Mouse (Mus musculus) lung, postnatal 0 days (tissue): ENCODE measurements around the gene Uroc1. TPM values are rescaled to one million over a fixed set of nuclear protein-coding genes. Genes with fewer than 3 reads are reported as not detected.

Experiments
- ATAC-seq: fragments of 200-750 bp; cut with Nextera tagmentation; 2 replicates; pipeline ENCODE4 v1.8.0; 2017; ENCODE audit warnings: moderate library complexity
- DNase-seq: peaks from one replicate; pipeline ENCODE4 v3.0.0-alpha.2; 2016; ENCODE audit warnings: low spot score
- H3K27ac ChIP-seq: fragments of 300-500 bp; sonication (generic); 2 replicates; pipeline ENCODE4 v1.5.1; 2014; ENCODE audit warnings: antibody characterized with exemption, mild to moderate bottlenecking, low read length, mixed read lengths
- H3K27me3 ChIP-seq: fragments of 300-500 bp; sonication (generic); replicated peaks from 2 replicates; pipeline ENCODE4 v1.6.1; 2014; ENCODE audit warnings: low read length, mixed read lengths; ENCODE audit not compliant: insufficient read depth
- H3K36me3 ChIP-seq: fragments of 300-500 bp; sonication (generic); 2 replicates; pipeline ENCODE4 v1.6.1; 2014; ENCODE audit warnings: low read length, mixed read lengths; ENCODE audit not compliant: insufficient read depth
- H3K4me1 ChIP-seq: fragments of 300-500 bp; sonication (generic); 2 replicates; pipeline ENCODE4 v1.6.1; 2014; ENCODE audit warnings: antibody characterized with exemption, low read depth, low read length, mixed read lengths; ENCODE audit not compliant: insufficient read depth
- H3K4me2 ChIP-seq: fragments of 300-500 bp; sonication (generic); replicated peaks from 2 replicates; pipeline ENCODE4 v1.6.1; 2014; ENCODE audit warnings: low read depth, mild to moderate bottlenecking, low read length, moderate library complexity, mixed read lengths
- H3K4me3 ChIP-seq: fragments of 300-500 bp; sonication (generic); 2 replicates; pipeline ENCODE4 v1.5.1; 2014; ENCODE audit warnings: low read depth, low read length
- H3K9ac ChIP-seq: fragments of 300-500 bp; sonication (generic); replicated peaks from 2 replicates; pipeline ENCODE4 v1.6.1; 2014; ENCODE audit warnings: low read depth, mild to moderate bottlenecking
- H3K9me3 ChIP-seq: fragments of 300-500 bp; sonication (generic); 2 replicates; pipeline ENCODE4 v1.6.1; 2016; ENCODE audit warnings: low read length, mixed read lengths
- CTCF ChIP-seq: IDR thresholded peaks from 2 replicates; pipeline ENCODE4 v1.5.1; 2016; ENCODE audit warnings: antibody characterized with exemption, mild to moderate bottlenecking
- EP300 ChIP-seq: IDR thresholded peaks from 2 replicates; pipeline ENCODE4 v1.6.1; 2016; ENCODE audit warnings: antibody characterized with exemption, mild to moderate bottlenecking, control low read depth
- WGBS: fragments of 180-500 bp; shearing (Covaris S2); extraction: QIAGEN DNeasy Blood & Tissue Kit; methylation state at CpG from one replicate; pipeline ENCODE4 v1.1.7; 2014; 5-methylcytosine and 5-hydroxymethylcytosine counted together
- polyA plus RNA-seq: library from polyadenylated mRNA; unstranded; fragments of >200 nt; fragmentation: Nextera tagmentation; extraction: Ambion mirVana; gene quantifications from 2 replicates; pipeline ENCODE4 v1.2.1, GENCODE M21; 2015

The Uroc1 gene
- polyA plus RNA-seq, 1 experiment from 2014 or later = not detected

DNA sequence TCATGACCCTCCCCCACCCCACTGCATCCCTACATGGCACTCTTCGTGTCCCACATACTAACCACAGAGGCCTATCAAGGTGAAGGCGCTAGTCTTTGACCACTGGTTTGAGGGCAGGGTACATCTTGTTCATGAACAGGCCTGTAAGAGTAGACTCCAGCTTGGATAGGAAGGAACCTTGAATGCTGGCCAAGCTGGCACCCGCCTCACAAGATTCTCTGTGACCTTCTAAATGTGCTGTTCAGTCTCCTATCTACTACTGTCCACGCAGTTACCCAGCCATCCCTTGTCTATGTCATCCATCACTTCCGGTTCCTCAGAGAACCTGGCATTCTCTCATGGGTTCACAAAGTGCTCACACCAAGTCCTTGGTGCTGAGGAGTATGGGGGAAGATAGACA is 30.2 kb downstream of the Uroc1 start:
- ATAC-seq = no peak
- no peak overlapping the region for H3K27ac ChIP-seq
- no peaks in the 10 kb centered on the region for H3K27me3 ChIP-seq
- H3K4me2 ChIP-seq = no peak overlapping the region
- peaks cover 6% of the 10 kb centered on the region; the same call in 1 of the 2 replicates for H3K4me1 ChIP-seq
- no peak for TF ChIP-seq CTCF
- no peak for TF ChIP-seq EP300
- no peak overlapping the region for H3K4me3 ChIP-seq
- H3K36me3 ChIP-seq = no peaks in the 10 kb centered on the region
- no peak overlapping the region for H3K9ac ChIP-seq
- no peak for DNase-seq
- H3K9me3 ChIP-seq = no peaks in the 10 kb centered on the region
- 84% methylated on average over 5 of the region's 5 CpGs for WGBS

- Histone ChIP-seq H3K27ac (peak within 1 kb of the TSS; percentile 85), H3K4me1 (peaks cover 19% of the 10 kb centered on the region), H3K4me3 (peak within 1 kb of the TSS; percentile 91), H3K4me2 (peak within 1 kb of the TSS; percentile 98), H3K9me3 (no peaks in the 10 kb centered on the region), H3K9ac (peak within 1 kb of the TSS; percentile 70), H3K36me3 (peaks cover 6% of the 10 kb centered on the region; the same call in 1 of the 2 replicates), H3K27me3 (no peaks in the 10 kb centered on the region)
- ATAC-seq (peak; percentile 98), DNase-seq (peak; percentile 97)
- TF ChIP-seq EP300 (no peak), CTCF (peak; percentile 17; the same call in 1 of the 2 replicates)
- WGBS = 7% methylated on average over 41 of the region's 41 CpGs
These were observed 36.1 kb downstream of the Uroc1 start, which contains the start of gene Zxdc for GRCm38 (mm10) chr6:90368976-90369724. TSS of gene Zxdc (plus strand) at chr6:90369492.

GRCm38 (mm10) chr6:90369725-90370553 is 36.9 kb downstream of the Uroc1 start:
- DNase-seq (peak; percentile 38), ATAC-seq (peak; percentile 69)
- Histone ChIP-seq H3K9me3 (no peaks in the 10 kb centered on the region), H3K27ac (peak overlapping the region; percentile 85), H3K27me3 (no peaks in the 10 kb centered on the region), H3K36me3 (peaks cover 7% of the 10 kb centered on the region; the same call in 1 of the 2 replicates), H3K4me2 (peak overlapping the region; percentile 98), H3K4me1 (peaks cover 19% of the 10 kb centered on the region), H3K9ac (peak overlapping the region; percentile 70), H3K4me3 (peak overlapping the region; percentile 91)
- TF ChIP-seq CTCF (no peak), EP300 (no peak)
- 1% methylated on average over 78 of the region's 98 CpGs for WGBS

- Histone ChIP-seq H3K4me1 (peaks cover 19% of the 10 kb centered on the region), H3K9ac (no peak overlapping the region), H3K36me3 (peaks cover 32% of the 10 kb centered on the region), H3K4me3 (no peak overlapping the region), H3K4me2 (no peak overlapping the region), H3K27ac (no peak overlapping the region), H3K9me3 (no peaks in the 10 kb centered on the region), H3K27me3 (no peaks in the 10 kb centered on the region)
- ATAC-seq (no peak), DNase-seq (peak; percentile 34)
- WGBS = 81% methylated on average over 4 of the region's 4 CpGs
- TF ChIP-seq CTCF (no peak), EP300 (no peak)
These were observed 41.6 kb downstream of the Uroc1 start for GRCm38 (mm10) chr6:90374647-90375046.

- no peak for ATAC-seq
- Histone ChIP-seq H3K4me3 (no peak overlapping the region), H3K4me1 (no peaks in the 10 kb centered on the region), H3K4me2 (no peak overlapping the region), H3K27me3 (no peaks in the 10 kb centered on the region), H3K27ac (no peak overlapping the region), H3K9me3 (no peaks in the 10 kb centered on the region), H3K36me3 (peaks cover 53% of the 10 kb centered on the region), H3K9ac (no peak overlapping the region)
- WGBS = 90% methylated on average over 2 of the region's 2 CpGs
- no peak for DNase-seq
- TF ChIP-seq EP300 = no peak
- TF ChIP-seq CTCF = no peak
These were observed 44.6 kb downstream of the Uroc1 start for GRCm38 (mm10) chr6:90377708-90378107.

- Histone ChIP-seq H3K4me3 (no peak overlapping the region), H3K27ac (no peak overlapping the region), H3K4me2 (no peak overlapping the region), H3K4me1 (no peaks in the 10 kb centered on the region), H3K9me3 (no peaks in the 10 kb centered on the region), H3K27me3 (no peaks in the 10 kb centered on the region), H3K9ac (no peak overlapping the region), H3K36me3 (peaks cover 62% of the 10 kb centered on the region)
- 91% methylated on average over 2 of the region's 2 CpGs for WGBS
- TF ChIP-seq CTCF (no peak), EP300 (no peak)
- DNase-seq (peak; percentile 21), ATAC-seq (0 out of 2 replicates have a peak, but pooled peaks have one; percentile 40)
These were observed 48.4 kb downstream of the Uroc1 start for GRCm38 (mm10) chr6:90381465-90381864.
